In the genomic region with DNA sequence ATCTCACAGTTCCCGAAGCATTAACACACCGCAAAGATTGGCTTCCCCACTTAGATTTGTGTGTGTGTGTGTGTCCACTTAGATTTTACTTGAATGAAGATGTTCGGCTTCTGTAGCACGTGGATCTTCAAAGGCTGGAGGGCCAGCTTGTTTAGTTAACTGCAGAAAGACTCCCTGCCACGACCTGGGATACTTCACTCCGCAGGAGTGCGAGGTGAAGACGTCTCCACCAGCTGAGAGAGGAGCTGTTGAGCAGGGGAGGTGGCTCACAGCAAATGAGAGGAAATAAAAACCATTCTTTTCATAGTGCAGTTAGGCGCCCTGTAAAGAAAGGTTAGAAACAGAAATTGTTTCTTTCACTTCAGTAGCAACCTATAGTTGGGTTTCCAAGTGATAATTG, we compare ENCODE assay signal across 12 mouse cellular contexts.
DNase-seq lines count a peak whose midpoint lies in the region; ATAC-seq lines count a peak whose summit lies in the region.
"Had no signal": no experiment of that assay in that cellular context is flagged by ENCODE, and none has a peak within 500 bp of the region (broad histone marks: within the 10 kb centered on the region; RNA-seq: fewer than 3 reads in every experiment).

No protein-coding gene starts in this region.

- H3K4me2 ChIP-seq in forebrain, embryonic 13.5 days = no peak overlapping the region
- no peak overlapping the region for H3K4me2 ChIP-seq in forebrain, embryonic 14.5 days (ENCODE audit: low read length)
- H3K4me2 ChIP-seq in kidney, embryonic 16.5 days (replicated peaks; ENCODE audit: low read depth, low read length) = peak overlapping the region; percentile 36

- no peak for ATAC-seq in forebrain, embryonic 13.5 days
- ATAC-seq in forebrain, embryonic 14.5 days = no peak
- ATAC-seq in kidney, embryonic 16.5 days (ENCODE audit: low FRiP score, low TSS enrichment) = no peak

- no peak overlapping the region for H3K4me3 ChIP-seq in forebrain, embryonic 13.5 days
- no peak overlapping the region for H3K4me3 ChIP-seq in forebrain, embryonic 14.5 days (ENCODE audit: low read depth, low read length)
- no peak overlapping the region for H3K4me3 ChIP-seq in kidney, embryonic 16.5 days (ENCODE audit: low read length)
- H3K4me3 ChIP-seq: forebrain, embryonic 10.5 days; layer of hippocampus, adult 2 months; megakaryocyte, embryonic 14.5 days had no signal

- intact Hi-C loops in left cerebral cortex, postnatal 4 days (cut with DNase I) = no loop called here

- WGBS in forebrain, embryonic 13.5 days = 16% methylated on average over 9 of the region's 9 CpGs
- 16% methylated on average over 9 of the region's 9 CpGs for WGBS in forebrain, embryonic 14.5 days
- WGBS in kidney, embryonic 16.5 days = 15% methylated on average over 9 of the region's 9 CpGs

- no peaks in the 10 kb centered on the region for H3K9me3 ChIP-seq in forebrain, embryonic 13.5 days (replicated peaks)
- H3K9me3 ChIP-seq in forebrain, embryonic 14.5 days (replicated peaks; ENCODE audit: control insufficient read depth, low read length) = no peaks in the 10 kb centered on the region
- H3K9me3 ChIP-seq in kidney, embryonic 16.5 days (ENCODE audit: low read length) = no peaks in the 10 kb centered on the region
- H3K9me3 ChIP-seq: forebrain, embryonic 10.5 days had no signal

- no peaks in the 10 kb centered on the region for H3K27me3 ChIP-seq in forebrain, embryonic 13.5 days
- H3K27me3 ChIP-seq in forebrain, embryonic 14.5 days (replicated peaks; ENCODE audit: control insufficient read depth, insufficient read depth, low read length) = no peaks in the 10 kb centered on the region
- H3K27me3 ChIP-seq in kidney, embryonic 16.5 days (ENCODE audit: insufficient read depth, low read length) = no peaks in the 10 kb centered on the region
- H3K27me3 ChIP-seq: megakaryocyte, embryonic 14.5 days had no signal

- DNase-seq in forebrain, embryonic 14.5 days (ENCODE audit: low spot score) = no peak
- DNase-seq in kidney, postnatal 14 days = no peak
- DNase-seq in retina, embryonic 14.5 days (ENCODE audit: low spot score) = peak; percentile 14
- DNase-seq in retina, postnatal 1 day = no peak
- no peak for DNase-seq in urinary bladder, postnatal 10 days (ENCODE audit: low spot score)
- DNase-seq in left cerebral cortex, postnatal 4 days = no peak

- peak overlapping the region; percentile 2; the same call in 1 of the 2 replicates for H3K27ac ChIP-seq in forebrain, embryonic 13.5 days
- H3K27ac ChIP-seq in forebrain, embryonic 14.5 days (ENCODE audit: low read depth, low read length) = no peak overlapping the region
- peak overlapping the region; percentile 51; the same call in 1 of the 2 replicates for H3K27ac ChIP-seq in kidney, embryonic 16.5 days (ENCODE audit: low read length)
- H3K27ac ChIP-seq: forebrain, embryonic 10.5 days; layer of hippocampus, adult 2 months had no signal

- peaks cover 19% of the 10 kb centered on the region for H3K4me1 ChIP-seq in forebrain, embryonic 13.5 days
- 0 out of 2 replicates have a peak, but pooled peaks cover 2% of the 10 kb centered on the region for H3K4me1 ChIP-seq in forebrain, embryonic 14.5 days (ENCODE audit: control insufficient read depth, insufficient read depth, low read length)
- H3K4me1 ChIP-seq in kidney, embryonic 16.5 days (ENCODE audit: insufficient read depth, low read length) = peaks cover 24% of the 10 kb centered on the region
- H3K4me1 ChIP-seq: megakaryocyte, embryonic 14.5 days had no signal

- no peaks in the 10 kb centered on the region for H3K36me3 ChIP-seq in forebrain, embryonic 13.5 days (ENCODE audit: poor library complexity, severe bottlenecking)
- H3K36me3 ChIP-seq in forebrain, embryonic 14.5 days (ENCODE audit: control insufficient read depth, insufficient read depth, low read length) = no peaks in the 10 kb centered on the region
- no peaks in the 10 kb centered on the region for H3K36me3 ChIP-seq in kidney, embryonic 16.5 days (ENCODE audit: insufficient read depth, low read length)
- H3K36me3 ChIP-seq: forebrain, embryonic 10.5 days; G1E had no signal

- no peak overlapping the region for H3K9ac ChIP-seq in forebrain, embryonic 13.5 days
- no peak overlapping the region for H3K9ac ChIP-seq in forebrain, embryonic 14.5 days (ENCODE audit: low read length)
- 0 out of 2 replicates have a peak overlapping the region, but pooled peaks have one; percentile 37 for H3K9ac ChIP-seq in kidney, embryonic 16.5 days (replicated peaks; ENCODE audit: low read length)
